Mouse (Mus musculus): Measurements from ENCODE around the gene Gm12184.
"Not testable (repeated sequence)": the region's sequence is repeated elsewhere in the genome, so short reads cannot be mapped to it uniquely, and the experiment has no call there.

Gm12184 gene

GRCm38 (mm10) chr11:48821299-48821698 is 5.2 kb downstream of the Gm12184 start:
- not testable (repeated sequence) for DNase-seq

- DNase-seq = no peak
These were observed 6.2 kb downstream of the Gm12184 start for GRCm38 (mm10) chr11:48820308-48820674.

GRCm38 (mm10) chr11:48819614-48820307 is 6.7 kb downstream of the Gm12184 start:
- DNase-seq = no peak

GRCm38 (mm10) chr11:48818346-48818745 is 8.1 kb downstream of the Gm12184 start:
- DNase-seq = peak; percentile 79 to 91

- DNase-seq = no peak
These were observed 8.7 kb downstream of the Gm12184 start for GRCm38 (mm10) chr11:48817794-48818193.

GRCm38 (mm10) chr11:48816800-48817665 is 9.4 kb downstream of the Gm12184 start, which contains the start of gene Trim41:
Gene Trim41, minus strand, starts transcription at chr11:48817353.
- DNase-seq = peak; percentile 99

- DNase-seq = peak in 1 of 2 experiments; percentile 56
These were observed 10.1 kb downstream of the Gm12184 start for GRCm38 (mm10) chr11:48816281-48816781.

- peak in 1 of 2 experiments; percentile 22 for DNase-seq
These were observed 10.6 kb downstream of the Gm12184 start for GRCm38 (mm10) chr11:48815851-48816250.

GRCm38 (mm10) chr11:48813782-48814181 is 12.7 kb downstream of the Gm12184 start:
- no peak for DNase-seq

- no peak for DNase-seq
These were observed 16.3 kb downstream of the Gm12184 start for GRCm38 (mm10) chr11:48810142-48810541.

GRCm38 (mm10) chr11:48809434-48809830 is 17.0 kb downstream of the Gm12184 start:
- no peak for DNase-seq

GRCm38 (mm10) chr11:48808737-48809433 is 17.6 kb downstream of the Gm12184 start:
- no peak for DNase-seq

- no peak for DNase-seq
These were observed 18.2 kb downstream of the Gm12184 start for GRCm38 (mm10) chr11:48808304-48808646.

- no peak for DNase-seq
These were observed 18.7 kb downstream of the Gm12184 start for GRCm38 (mm10) chr11:48807563-48808303.

- no peak for DNase-seq
These were observed 19.4 kb downstream of the Gm12184 start for GRCm38 (mm10) chr11:48806856-48807562.

GRCm38 (mm10) chr11:48804922-48805321 is 21.5 kb downstream of the Gm12184 start:
- no peak for DNase-seq

- DNase-seq = no peak
These were observed 22.5 kb downstream of the Gm12184 start for GRCm38 (mm10) chr11:48803988-48804387.

GRCm38 (mm10) chr11:48801831-48802772 is 24.4 kb downstream of the Gm12184 start:
- DNase-seq = no peak

- DNase-seq = peak; percentile 89 to 91
These were observed 26.3 kb downstream of the Gm12184 start, which contains the start of gene Rack1 for GRCm38 (mm10) chr11:48799921-48800701. Gene Rack1, plus strand, starts transcription at chr11:48800332.
